Mouse (Mus musculus) neural tube, embryonic 12.5 days (tissue): Measurements from ENCODE around the gene Ccdc24. TPM values are rescaled to one million over a fixed set of nuclear protein-coding genes. Genes with fewer than 3 reads are reported as not detected.
A peak's percentile ranks its signal among the peaks of the same experiment; 100 is the strongest.

Source experiments
- ATAC-seq: fragments of 200-750 bp; cut with Nextera tagmentation; 2 replicates; pipeline ENCODE4 v1.8.0; 2017; ENCODE audit warnings: low read depth, mild to moderate bottlenecking, moderate TSS enrichment, moderate library complexity; ENCODE audit not compliant: low FRiP score
- H3K27ac ChIP-seq: fragments of 300-500 bp; sonication (generic); 2 replicates; pipeline ENCODE4 v1.5.1; 2016
- H3K27me3 ChIP-seq: fragments of 300-500 bp; sonication (generic); replicated peaks from 2 replicates; pipeline ENCODE4 v1.6.1; 2016; ENCODE audit warnings: mild to moderate bottlenecking
- H3K36me3 ChIP-seq: fragments of 300-500 bp; sonication (generic); 2 replicates; pipeline ENCODE4 v1.6.1; 2016; ENCODE audit warnings: mild to moderate bottlenecking
- H3K4me1 ChIP-seq: fragments of 300-500 bp; sonication (generic); 2 replicates; pipeline ENCODE4 v1.6.1; 2016
- H3K4me2 ChIP-seq: fragments of 300-500 bp; sonication (generic); replicated peaks from 2 replicates; pipeline ENCODE4 v1.6.1; 2016; ENCODE audit warnings: mild to moderate bottlenecking
- H3K4me3 ChIP-seq: fragments of 300-500 bp; sonication (generic); 2 replicates; pipeline ENCODE4 v1.5.1; 2016
- H3K9ac ChIP-seq: fragments of 300-500 bp; sonication (generic); 2 replicates; pipeline ENCODE4 v1.6.1; 2016; ENCODE audit warnings: mild to moderate bottlenecking
- H3K9me3 ChIP-seq: fragments of 300-500 bp; sonication (generic); 2 replicates; pipeline ENCODE4 v1.6.1; 2016; ENCODE audit warnings: mild to moderate bottlenecking
- WGBS: fragments of 180-500 bp; shearing (Covaris S2); methylation state at CpG from one replicate; pipeline ENCODE4 v1.1.7; 2016; 5-methylcytosine and 5-hydroxymethylcytosine counted together
- polyA plus RNA-seq: library from polyadenylated mRNA; unstranded; fragments of >200 nt; fragmentation: Nextera tagmentation; extraction: Ambion mirVana; gene quantifications from 2 replicates; pipeline ENCODE4 v1.2.1, GENCODE M21; 2016

Gene Ccdc24
- polyA plus RNA-seq, 1 experiment from 2014 or later, result 2.7 TPM

- H3K4me2 ChIP-seq, result peak overlapping the region; percentile 100
- no peaks in the 10 kb centered on the region for H3K27me3 ChIP-seq
- peak overlapping the region; percentile 84; the same call in 1 of the 2 replicates for H3K4me3 ChIP-seq
- peak overlapping the region; percentile 14; the same call in 1 of the 2 replicates for H3K9ac ChIP-seq
- no peak overlapping the region for H3K27ac ChIP-seq
- H3K4me1 ChIP-seq, result peaks cover 57% of the 10 kb centered on the region
- 63% methylated on average over 7 of the region's 7 CpGs for WGBS
- no peak for ATAC-seq
- H3K9me3 ChIP-seq, result no peaks in the 10 kb centered on the region
- H3K36me3 ChIP-seq, result peaks cover 14% of the 10 kb centered on the region
These were observed 40.4 kb upstream of the Ccdc24 start for GRCm38 (mm10) chr4:117912685-117913273.

- Histone ChIP-seq H3K36me3 (peaks cover 18% of the 10 kb centered on the region), H3K4me1 (peaks cover 57% of the 10 kb centered on the region), H3K9ac (0 out of 2 replicates have a peak overlapping the region, but pooled peaks have one; percentile 7), H3K27ac (no peak overlapping the region), H3K4me2 (peak overlapping the region; percentile 100), H3K4me3 (no peak overlapping the region), H3K9me3 (no peaks in the 10 kb centered on the region), H3K27me3 (no peaks in the 10 kb centered on the region)
- 92% methylated on average over 13 of the region's 13 CpGs for WGBS
- no peak for ATAC-seq
These were observed 39.8 kb upstream of the Ccdc24 start for GRCm38 (mm10) chr4:117912131-117912561.

- Histone ChIP-seq H3K4me3 (peak overlapping the region; percentile 13; the same call in 1 of the 2 replicates), H3K36me3 (peaks cover 42% of the 10 kb centered on the region), H3K9ac (peak overlapping the region; percentile 33; the same call in 1 of the 2 replicates), H3K27ac (peak overlapping the region; percentile 74), H3K27me3 (no peaks in the 10 kb centered on the region), H3K9me3 (no peaks in the 10 kb centered on the region), H3K4me1 (peaks cover 48% of the 10 kb centered on the region), H3K4me2 (peak overlapping the region; percentile 55)
- WGBS, result 60% methylated on average over 8 of the region's 8 CpGs
- ATAC-seq, result peak; percentile 79
These were observed 36.6 kb upstream of the Ccdc24 start for GRCm38 (mm10) chr4:117908834-117909453.

- H3K9ac ChIP-seq, result no peak overlapping the region
- no peak overlapping the region for H3K4me3 ChIP-seq
- no peak overlapping the region for H3K4me2 ChIP-seq
- 96% methylated on average over 3 of the region's 3 CpGs for WGBS
- no peak overlapping the region for H3K27ac ChIP-seq
- no peaks in the 10 kb centered on the region for H3K9me3 ChIP-seq
- H3K27me3 ChIP-seq, result no peaks in the 10 kb centered on the region
- H3K36me3 ChIP-seq, result peaks cover 60% of the 10 kb centered on the region
- ATAC-seq, result no peak
- peaks cover 24% of the 10 kb centered on the region for H3K4me1 ChIP-seq
These were observed 33.8 kb upstream of the Ccdc24 start for GRCm38 (mm10) chr4:117906196-117906595.

- 95% methylated on average over 8 of the region's 8 CpGs for WGBS
- H3K4me3 ChIP-seq, result no peak overlapping the region
- no peak overlapping the region for H3K9ac ChIP-seq
- H3K9me3 ChIP-seq, result no peaks in the 10 kb centered on the region
- ATAC-seq, result no peak
- H3K27ac ChIP-seq, result no peak overlapping the region
- no peaks in the 10 kb centered on the region for H3K27me3 ChIP-seq
- H3K36me3 ChIP-seq, result peaks cover 70% of the 10 kb centered on the region
- H3K4me1 ChIP-seq, result peaks cover 18% of the 10 kb centered on the region
- no peak overlapping the region for H3K4me2 ChIP-seq
These were observed 32.4 kb upstream of the Ccdc24 start for GRCm38 (mm10) chr4:117904761-117905160.

- Histone ChIP-seq H3K36me3 (peaks cover 77% of the 10 kb centered on the region), H3K4me1 (peaks cover 12% of the 10 kb centered on the region), H3K9me3 (no peaks in the 10 kb centered on the region), H3K4me2 (no peak overlapping the region), H3K9ac (no peak overlapping the region), H3K27me3 (no peaks in the 10 kb centered on the region), H3K27ac (no peak overlapping the region), H3K4me3 (no peak overlapping the region)
- ATAC-seq, result no peak
- WGBS, result 92% methylated on average over 10 of the region's 10 CpGs
These were observed 31.7 kb upstream of the Ccdc24 start for GRCm38 (mm10) chr4:117904094-117904493.

GRCm38 (mm10) chr4:117898111-117898510 lies 25.8 kb upstream of the Ccdc24 start:
- 90% methylated on average over 3 of the region's 3 CpGs for WGBS
- H3K9ac ChIP-seq, result no peak overlapping the region
- H3K4me2 ChIP-seq, result no peak overlapping the region
- no peaks in the 10 kb centered on the region for H3K27me3 ChIP-seq
- H3K27ac ChIP-seq, result no peak overlapping the region
- peaks cover 90% of the 10 kb centered on the region for H3K36me3 ChIP-seq
- no peak for ATAC-seq
- no peaks in the 10 kb centered on the region for H3K9me3 ChIP-seq
- no peak overlapping the region for H3K4me3 ChIP-seq
- no peaks in the 10 kb centered on the region for H3K4me1 ChIP-seq

GRCm38 (mm10) chr4:117896031-117896430 lies 23.7 kb upstream of the Ccdc24 start:
- 94% methylated on average over 6 of the region's 6 CpGs for WGBS
- H3K9ac ChIP-seq, result no peak overlapping the region
- peaks cover 6% of the 10 kb centered on the region for H3K4me1 ChIP-seq
- H3K36me3 ChIP-seq, result peaks cover 69% of the 10 kb centered on the region
- no peaks in the 10 kb centered on the region for H3K27me3 ChIP-seq
- ATAC-seq, result no peak
- H3K9me3 ChIP-seq, result no peaks in the 10 kb centered on the region
- no peak overlapping the region for H3K27ac ChIP-seq
- no peak overlapping the region for H3K4me2 ChIP-seq
- no peak overlapping the region for H3K4me3 ChIP-seq

GRCm38 (mm10) chr4:117895339-117895738 lies 23.0 kb upstream of the Ccdc24 start:
- WGBS, result 84% methylated on average over 7 of the region's 7 CpGs
- Histone ChIP-seq H3K9ac (no peak overlapping the region), H3K27me3 (no peaks in the 10 kb centered on the region), H3K9me3 (no peaks in the 10 kb centered on the region), H3K4me3 (no peak overlapping the region), H3K27ac (no peak overlapping the region), H3K4me1 (peaks cover 9% of the 10 kb centered on the region), H3K36me3 (peaks cover 63% of the 10 kb centered on the region), H3K4me2 (no peak overlapping the region)
- no peak for ATAC-seq

- H3K4me2 ChIP-seq, result no peak overlapping the region
- H3K4me3 ChIP-seq, result no peak overlapping the region
- ATAC-seq, result no peak
- H3K4me1 ChIP-seq, result peaks cover 9% of the 10 kb centered on the region
- no peak overlapping the region for H3K27ac ChIP-seq
- no peak overlapping the region for H3K9ac ChIP-seq
- H3K9me3 ChIP-seq, result no peaks in the 10 kb centered on the region
- peaks cover 62% of the 10 kb centered on the region for H3K36me3 ChIP-seq
- 93% methylated on average over 8 of the region's 8 CpGs for WGBS
- no peaks in the 10 kb centered on the region for H3K27me3 ChIP-seq
These were observed 22.2 kb upstream of the Ccdc24 start for GRCm38 (mm10) chr4:117894601-117895000.

- Histone ChIP-seq H3K9ac (no peak overlapping the region), H3K36me3 (peaks cover 55% of the 10 kb centered on the region), H3K27ac (no peak overlapping the region), H3K4me1 (peaks cover 9% of the 10 kb centered on the region), H3K4me2 (no peak overlapping the region), H3K4me3 (no peak overlapping the region), H3K9me3 (no peaks in the 10 kb centered on the region), H3K27me3 (no peaks in the 10 kb centered on the region)
- ATAC-seq, result no peak
- 27% methylated on average over 9 of the region's 9 CpGs for WGBS
These were observed 21.0 kb upstream of the Ccdc24 start for GRCm38 (mm10) chr4:117893376-117893775.

GRCm38 (mm10) chr4:117891738-117892161 lies 19.4 kb upstream of the Ccdc24 start, which contains the start of gene Dph2:
Gene Dph2, minus strand, starts transcription at chr4:117892032.
- WGBS, result under 1% methylated on average over 21 of the region's 21 CpGs
- ATAC-seq, result peak; percentile 86
- peaks cover 41% of the 10 kb centered on the region for H3K36me3 ChIP-seq

More at GRCm38 (mm10) chr4:117891738-117892161, 19.4 kb upstream of the Ccdc24 start, which contains the start of gene Dph2:
- Histone ChIP-seq H3K27me3 (no peaks in the 10 kb centered on the region), H3K4me1 (peaks cover 14% of the 10 kb centered on the region), H3K4me3 (peak within 1 kb of the TSS; percentile 67), H3K4me2 (peak within 1 kb of the TSS; percentile 84), H3K9ac (peak within 1 kb of the TSS; percentile 54), H3K27ac (no peak within 1 kb of the TSS), H3K9me3 (no peaks in the 10 kb centered on the region)
